Mouse (Mus musculus) hindbrain, postnatal 0 days (tissue): Measurements from ENCODE around the gene Med19. TPM values are rescaled to one million over a fixed set of nuclear protein-coding genes. Genes with fewer than 3 reads are reported as not detected.
"Not testable (repeated sequence)": the region's sequence is repeated elsewhere in the genome, so short reads cannot be mapped to it uniquely, and the experiment has no call there.

Experiments used
- ATAC-seq: fragments of 200-750 bp; cut with Nextera tagmentation; 2 replicates; pipeline ENCODE4 v1.8.0; 2017; ENCODE audit warnings: mild to moderate bottlenecking, moderate TSS enrichment, moderate library complexity
- DNase-seq: peaks from one replicate; pipeline ENCODE4 v3.0.0-alpha.2; 2015; ENCODE audit warnings: low spot score
- H3K27ac ChIP-seq: fragments of 300-500 bp; sonication (generic); 2 replicates; pipeline ENCODE4 v1.5.1; 2014; ENCODE audit warnings: mild to moderate bottlenecking
- H3K27me3 ChIP-seq: fragments of 300-500 bp; sonication (generic); 2 replicates; pipeline ENCODE4 v1.6.1; 2014; ENCODE audit warnings: low read length, mixed read lengths; ENCODE audit not compliant: insufficient read depth
- H3K36me3 ChIP-seq: fragments of 300-500 bp; sonication (generic); 2 replicates; pipeline ENCODE4 v1.6.1; 2014; ENCODE audit warnings: low read length, mixed read lengths; ENCODE audit not compliant: insufficient read depth
- H3K4me1 ChIP-seq: fragments of 300-500 bp; sonication (generic); 2 replicates; pipeline ENCODE4 v1.6.1; 2014; ENCODE audit warnings: antibody characterized with exemption, low read length, mixed read lengths; ENCODE audit not compliant: insufficient read depth
- H3K4me2 ChIP-seq: fragments of 300-500 bp; sonication (generic); 2 replicates; pipeline ENCODE4 v1.6.1; 2014; ENCODE audit warnings: low read depth, mild to moderate bottlenecking, low read length, moderate library complexity, mixed read lengths
- H3K4me3 ChIP-seq: fragments of 300-500 bp; sonication (generic); 2 replicates; pipeline ENCODE4 v1.5.1; 2014; ENCODE audit warnings: low read length
- H3K9ac ChIP-seq: fragments of 300-500 bp; sonication (generic); replicated peaks from 2 replicates; pipeline ENCODE4 v1.6.1; 2014; ENCODE audit warnings: mild to moderate bottlenecking, low read length, moderate library complexity, mixed read lengths
- H3K9me3 ChIP-seq: fragments of 300-500 bp; sonication (generic); 2 replicates; pipeline ENCODE4 v1.6.1; 2016; ENCODE audit warnings: low read length, mixed read lengths
- CTCF ChIP-seq: IDR thresholded peaks from 2 replicates; pipeline ENCODE4 v1.5.1; 2016; ENCODE audit warnings: antibody characterized with exemption, control low read depth, low read depth
- WGBS: fragments of 180-500 bp; shearing (Covaris S2); extraction: QIAGEN DNeasy Blood & Tissue Kit; methylation state at CpG from one replicate; pipeline ENCODE4 v1.1.7; 2014; 5-methylcytosine and 5-hydroxymethylcytosine counted together
- polyA plus RNA-seq: library from polyadenylated mRNA; unstranded; fragments of >200 nt; fragmentation: Nextera tagmentation; extraction: Ambion mirVana; gene quantifications from 2 replicates; pipeline ENCODE4 v1.2.1, GENCODE M21; 2015
- total RNA-seq: library from RNA; depleted of rRNA; stranded (reverse); fragments of >200 nt; gene quantifications from 2 replicates; pipeline ENCODE4 v1.2.3, GENCODE M21; 2014

The Med19 gene
- total and polyA plus RNA-seq, 2 experiments from 2014 or later: 31.6 to 47.4 TPM

- H3K9ac ChIP-seq: no peak overlapping the region
These were observed 15.3 kb upstream of the Med19 start for GRCm38 (mm10) chr2:84662866-84663265.

GRCm38 (mm10) chr2:84666081-84666480 lies 12.1 kb upstream of the Med19 start:
- no peaks in the 10 kb centered on the region for H3K9me3 ChIP-seq
- 65% methylated on average over 12 of the region's 12 CpGs for WGBS
- H3K27ac ChIP-seq: no peak overlapping the region
- H3K4me1 ChIP-seq: no peaks in the 10 kb centered on the region
- H3K9ac ChIP-seq: no peak overlapping the region
- no peak for ATAC-seq
- no peaks in the 10 kb centered on the region for H3K27me3 ChIP-seq
- H3K4me3 ChIP-seq: no peak overlapping the region
- no peak for TF ChIP-seq CTCF
- DNase-seq: no peak
- no peak overlapping the region for H3K4me2 ChIP-seq
- no peaks in the 10 kb centered on the region; the same call in 1 of the 2 replicates for H3K36me3 ChIP-seq

More at GRCm38 (mm10) chr2:84662866-84663265, 15.3 kb upstream of the Med19 start:
- Histone ChIP-seq H3K4me3 (no peak overlapping the region), H3K27ac (no peak overlapping the region), H3K4me1 (no peaks in the 10 kb centered on the region), H3K4me2 (no peak overlapping the region), H3K27me3 (no peaks in the 10 kb centered on the region), H3K36me3 (no peaks in the 10 kb centered on the region), H3K9me3 (no peaks in the 10 kb centered on the region)
- TF ChIP-seq CTCF: peak; percentile 57
- WGBS: 27% methylated on average over 2 of the region's 2 CpGs
- ATAC-seq (no peak), DNase-seq (peak; percentile 63)

GRCm38 (mm10) chr2:84669828-84670568 lies 8.2 kb upstream of the Med19 start:
- H3K27me3 ChIP-seq: no peaks in the 10 kb centered on the region
- ATAC-seq: peak; percentile 84
- TF ChIP-seq CTCF: no peak
- H3K27ac ChIP-seq: peak overlapping the region; percentile 92
- H3K9me3 ChIP-seq: no peaks in the 10 kb centered on the region
- WGBS: 3% methylated on average over 38 of the region's 39 CpGs
- H3K4me1 ChIP-seq: no peaks in the 10 kb centered on the region
- H3K4me3 ChIP-seq: peak overlapping the region; percentile 73
- peak overlapping the region; percentile 76 for H3K9ac ChIP-seq
- peaks cover 17% of the 10 kb centered on the region; the same call in 1 of the 2 replicates for H3K36me3 ChIP-seq
- peak; percentile 67 for DNase-seq
- H3K4me2 ChIP-seq: peak overlapping the region; percentile 70

GRCm38 (mm10) chr2:84670569-84670933 lies 7.7 kb upstream of the Med19 start, which contains the start of gene Selenoh:
Gene Selenoh (minus strand): TSS chr2:84670770.
- DNase-seq (peak; percentile 97), ATAC-seq (peak; percentile 97)
- H3K4me2 ChIP-seq: peak within 1 kb of the TSS; percentile 70
- peak within 1 kb of the TSS; percentile 73 for H3K4me3 ChIP-seq
- H3K36me3 ChIP-seq: peaks cover 22% of the 10 kb centered on the region; the same call in 1 of the 2 replicates
- no peaks in the 10 kb centered on the region for H3K9me3 ChIP-seq
- under 1% methylated on average over 20 of the region's 20 CpGs for WGBS
- H3K27ac ChIP-seq: peak within 1 kb of the TSS; percentile 92
- TF ChIP-seq CTCF: no peak
- H3K4me1 ChIP-seq: no peaks in the 10 kb centered on the region
- H3K9ac ChIP-seq: peak within 1 kb of the TSS; percentile 76
- no peaks in the 10 kb centered on the region for H3K27me3 ChIP-seq

GRCm38 (mm10) chr2:84671535-84671934 lies 6.7 kb upstream of the Med19 start:
- not testable (repeated sequence) for H3K9me3 ChIP-seq, ATAC-seq, H3K4me2 ChIP-seq, H3K4me3 ChIP-seq, H3K4me1 ChIP-seq, H3K27me3 ChIP-seq, H3K27ac ChIP-seq, H3K9ac ChIP-seq, DNase-seq
- 58% methylated on average over 4 of the region's 5 CpGs for WGBS
- H3K36me3 ChIP-seq: peaks cover 28% of the 10 kb centered on the region; the same call in 1 of the 2 replicates

DNA sequence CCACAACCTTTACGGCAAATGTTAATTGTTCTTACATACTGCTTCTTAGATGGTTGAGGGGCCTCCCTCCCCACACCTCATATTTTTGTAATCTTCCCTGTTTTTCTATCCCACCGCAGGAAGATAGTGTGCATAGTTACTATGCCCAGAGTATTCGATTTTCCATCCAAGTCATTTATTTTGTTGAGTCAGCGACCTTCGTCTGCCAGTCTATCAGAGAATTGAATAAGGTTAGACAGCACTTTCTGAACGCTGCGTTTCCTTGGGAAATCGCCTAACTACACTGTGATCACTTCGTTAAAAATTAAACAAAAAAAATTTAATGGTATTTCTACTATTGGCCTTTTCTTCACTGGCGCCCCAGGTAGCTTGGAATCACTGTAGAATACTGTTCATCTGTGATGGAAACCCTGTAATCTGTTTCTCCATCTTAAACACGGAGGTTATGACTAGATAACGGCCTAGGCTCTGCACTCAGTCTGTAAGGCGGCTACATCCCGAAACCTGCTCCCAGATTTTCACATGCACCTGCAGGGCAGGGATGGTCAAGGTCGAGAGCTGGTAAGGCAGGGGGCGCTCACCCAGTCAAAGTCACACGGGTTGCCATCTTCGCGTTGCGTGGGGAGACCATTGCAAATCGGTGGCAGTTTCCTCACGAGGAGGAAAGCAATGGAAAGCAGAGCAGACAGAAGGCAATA lies 783 bp upstream of the Med19 start:
- Histone ChIP-seq H3K27ac (peak overlapping the region; percentile 86), H3K9me3 (no peaks in the 10 kb centered on the region), H3K4me2 (peak overlapping the region; percentile 74), H3K9ac (peak overlapping the region; percentile 61), H3K4me1 (peaks cover 4% of the 10 kb centered on the region; the same call in 1 of the 2 replicates), H3K4me3 (peak overlapping the region; percentile 100), H3K27me3 (no peaks in the 10 kb centered on the region), H3K36me3 (peaks cover 26% of the 10 kb centered on the region; the same call in 1 of the 2 replicates)
- WGBS: 8% methylated on average over 22 of the region's 22 CpGs
- peak; percentile 64 for ATAC-seq
- TF ChIP-seq CTCF: peak; percentile 74
- DNase-seq: peak; percentile 67
